Mouse (Mus musculus): Measurements from ENCODE around the gene Cgrrf1. TPM values are rescaled to one million over a fixed set of nuclear protein-coding genes. Genes with fewer than 3 reads are reported as not detected.

The Cgrrf1 gene
- polyA plus RNA-seq, 1 experiment from 2014 or later = 19.5 TPM

GRCm38 (mm10) chr14:46902498-46903087 is 70.7 kb downstream of the Cgrrf1 start:
- no peaks in the 10 kb centered on the region for H3K9me3 ChIP-seq (ENCODE audit: control insufficient read depth, low read length)
- H3K4me1 ChIP-seq (ENCODE audit: control insufficient read depth, insufficient read depth, low read depth, low read length) = no peaks in the 10 kb centered on the region
- H3K4me2 ChIP-seq (ENCODE audit: low read length) = no peak overlapping the region
- H3K4me3 ChIP-seq (ENCODE audit: low read length) = no peak overlapping the region
- 92% methylated on average over 9 of the region's 9 CpGs for WGBS
- no peaks in the 10 kb centered on the region for H3K36me3 ChIP-seq (ENCODE audit: control insufficient read depth, insufficient read depth, low read length)
- H3K27ac ChIP-seq (ENCODE audit: low read depth, low read length) = no peak overlapping the region
- no peak overlapping the region for H3K9ac ChIP-seq (ENCODE audit: low read depth, low read length)
- H3K27me3 ChIP-seq (replicated peaks; ENCODE audit: control insufficient read depth, insufficient read depth, low read length) = no peaks in the 10 kb centered on the region
- ATAC-seq = no peak

Other genes with a start within 250 kb of the Cgrrf1 start
- 7.8 and 9.5 TPM in 2 replicates for gene Cdkn3, start 71.6 kb upstream of the Cgrrf1 start, polyA plus RNA-seq (2015; fragmentation: Nextera tagmentation; extraction: Ambion mirVana)
- gene Cnih1, start 43.7 kb upstream of the Cgrrf1 start, polyA plus RNA-seq (2015; fragmentation: Nextera tagmentation; extraction: Ambion mirVana) = 194 and 203 TPM in 2 replicates
- gene Gmfb, start 9.9 kb upstream of the Cgrrf1 start, polyA plus RNA-seq (2015; fragmentation: Nextera tagmentation; extraction: Ambion mirVana) = 133 and 135 TPM in 2 replicates
- gene Samd4, start 50.7 kb downstream of the Cgrrf1 start, polyA plus RNA-seq (2015; fragmentation: Nextera tagmentation; extraction: Ambion mirVana) = 4.7 and 5.3 TPM in 2 replicates